Mouse (Mus musculus) midbrain, postnatal 0 days (tissue): ENCODE measurements around the gene Cd200r4. TPM values are rescaled to one million over a fixed set of nuclear protein-coding genes. Genes with fewer than 3 reads are reported as not detected.
"Not testable (repeated sequence)": the region's sequence is repeated elsewhere in the genome, so short reads cannot be mapped to it uniquely, and the experiment has no call there.

Experiments
- ATAC-seq: fragments of 200-750 bp; cut with Nextera tagmentation; 2 replicates; pipeline ENCODE4 v1.8.0; 2017; ENCODE audit warnings: moderate number of reproducible peaks, mild to moderate bottlenecking, moderate TSS enrichment, moderate library complexity; ENCODE audit not compliant: low FRiP score
- DNase-seq: peaks from one replicate; pipeline ENCODE4 v3.0.0-alpha.2; 2015; ENCODE audit warnings: low spot score
- H3K27ac ChIP-seq: fragments of 300-500 bp; sonication (generic); 2 replicates; pipeline ENCODE4 v1.5.1; 2014; ENCODE audit warnings: low read depth, mild to moderate bottlenecking, low read length, mixed read lengths
- H3K27me3 ChIP-seq: fragments of 300-500 bp; sonication (generic); 2 replicates; pipeline ENCODE4 v1.6.1; 2014; ENCODE audit warnings: low read length, control low read depth, mixed read lengths; ENCODE audit not compliant: insufficient read depth
- H3K36me3 ChIP-seq: fragments of 300-500 bp; sonication (generic); 2 replicates; pipeline ENCODE4 v1.6.1; 2014; ENCODE audit warnings: low read length, control low read depth, mixed read lengths; ENCODE audit not compliant: insufficient read depth
- H3K4me1 ChIP-seq: fragments of 300-500 bp; sonication (generic); 2 replicates; pipeline ENCODE4 v1.6.1; 2014; ENCODE audit warnings: mild to moderate bottlenecking, control low read depth, antibody characterized with exemption, low read length, mixed read lengths; ENCODE audit not compliant: insufficient read depth
- H3K4me2 ChIP-seq: fragments of 300-500 bp; sonication (generic); 2 replicates; pipeline ENCODE4 v1.6.1; 2014; ENCODE audit warnings: low read depth, mild to moderate bottlenecking, low read length, mixed read lengths; ENCODE audit not compliant: poor library complexity, severe bottlenecking
- H3K4me3 ChIP-seq: fragments of 300-500 bp; sonication (generic); 2 replicates; pipeline ENCODE4 v1.5.1; 2014; ENCODE audit warnings: low read depth, mild to moderate bottlenecking, low read length, moderate library complexity
- H3K9ac ChIP-seq: fragments of 300-500 bp; sonication (generic); replicated peaks from 2 replicates; pipeline ENCODE4 v1.6.1; 2014; ENCODE audit warnings: mild to moderate bottlenecking, low read length, moderate library complexity, mixed read lengths; ENCODE audit not compliant: poor library complexity, severe bottlenecking
- H3K9me3 ChIP-seq: fragments of 300-500 bp; sonication (generic); 2 replicates; pipeline ENCODE4 v1.6.1; 2016; ENCODE audit warnings: low read length, control low read depth
- CTCF ChIP-seq: IDR thresholded peaks from 2 replicates; pipeline ENCODE4 v1.5.1; 2016; ENCODE audit warnings: antibody characterized with exemption, mild to moderate bottlenecking
- WGBS: fragments of 180-500 bp; shearing (Covaris S2); extraction: QIAGEN DNeasy Blood & Tissue Kit; methylation state at CpG from one replicate; pipeline ENCODE4 v1.1.7; 2014; 5-methylcytosine and 5-hydroxymethylcytosine counted together
- polyA plus RNA-seq: library from polyadenylated mRNA; unstranded; fragments of >200 nt; fragmentation: Nextera tagmentation; extraction: Ambion mirVana; gene quantifications from 2 replicates; pipeline ENCODE4 v1.2.1, GENCODE M21; 2015
- total RNA-seq: library from RNA; depleted of rRNA; stranded (reverse); fragments of >200 nt; gene quantifications from 2 replicates; pipeline ENCODE4 v1.2.3, GENCODE M21; 2014

The Cd200r4 gene
- total and polyA plus RNA-seq, 2 experiments from 2014 or later = 0.09 TPM; not detected in 1

- DNase-seq (no peak), ATAC-seq (no peak)
- H3K4me3 ChIP-seq = no peak overlapping the region
- no peak overlapping the region for H3K4me2 ChIP-seq
- no peaks in the 10 kb centered on the region for H3K36me3 ChIP-seq
- H3K9ac ChIP-seq = no peak overlapping the region
- H3K27me3 ChIP-seq = no peaks in the 10 kb centered on the region
- no peaks in the 10 kb centered on the region for H3K9me3 ChIP-seq
- no peak for TF ChIP-seq CTCF
- no peak overlapping the region for H3K27ac ChIP-seq
- WGBS = 90% methylated on average over 4 of the region's 4 CpGs
- H3K4me1 ChIP-seq = no peaks in the 10 kb centered on the region
Observed at GRCm38 (mm10) chr16:44820545-44820944, 9.0 kb downstream of the Cd200r4 start.

- H3K9me3 ChIP-seq = no peaks in the 10 kb centered on the region
- DNase-seq (no peak), ATAC-seq (no peak)
- H3K4me3 ChIP-seq = no peak overlapping the region
- WGBS = 76% methylated on average over 3 of the region's 3 CpGs
- no peak overlapping the region for H3K27ac ChIP-seq
- H3K27me3 ChIP-seq = no peaks in the 10 kb centered on the region
- no peaks in the 10 kb centered on the region for H3K36me3 ChIP-seq
- no peak for TF ChIP-seq CTCF
- H3K9ac ChIP-seq = no peak overlapping the region
- H3K4me2 ChIP-seq = no peak overlapping the region
- H3K4me1 ChIP-seq = no peaks in the 10 kb centered on the region
Observed at GRCm38 (mm10) chr16:44832286-44832685, 20.8 kb downstream of the Cd200r4 start.

- H3K9ac ChIP-seq, DNase-seq, H3K36me3 ChIP-seq, H3K4me3 ChIP-seq, H3K27ac ChIP-seq, H3K27me3 ChIP-seq, ATAC-seq, H3K4me2 ChIP-seq, H3K9me3 ChIP-seq, H3K4me1 ChIP-seq: not testable (repeated sequence)
- 42% methylated on average over 2 of the region's 2 CpGs for WGBS
Observed at GRCm38 (mm10) chr16:44833189-44833588, 21.7 kb downstream of the Cd200r4 start.

- Histone ChIP-seq H3K4me1 (no peaks in the 10 kb centered on the region), H3K27me3 (no peaks in the 10 kb centered on the region), H3K36me3 (no peaks in the 10 kb centered on the region), H3K27ac (no peak within 1 kb of the TSS), H3K4me2 (no peak within 1 kb of the TSS), H3K4me3 (no peak within 1 kb of the TSS), H3K9ac (no peak within 1 kb of the TSS), H3K9me3 (no peaks in the 10 kb centered on the region)
- DNase-seq (no peak), ATAC-seq (no peak)
- whole genome bisulfite sequencing = 90% methylated on average over 2 of the region's 2 CpGs
- TF ChIP-seq CTCF = no peak
Observed at GRCm38 (mm10) chr16:44866797-44867196, 55.3 kb downstream of the Cd200r4 start, which contains the start of gene Cd200r2. Gene Cd200r2, plus strand, starts transcription at chr16:44867097.

GRCm38 (mm10) chr16:44875178-44875577 lies 63.6 kb downstream of the Cd200r4 start:
- Histone ChIP-seq H3K9ac (no peak overlapping the region), H3K27ac (no peak overlapping the region), H3K36me3 (no peaks in the 10 kb centered on the region), H3K9me3 (no peaks in the 10 kb centered on the region), H3K4me2 (no peak overlapping the region), H3K4me1 (no peaks in the 10 kb centered on the region), H3K27me3 (no peaks in the 10 kb centered on the region), H3K4me3 (no peak overlapping the region)
- no peak for DNase-seq
- no peak for TF ChIP-seq CTCF
- WGBS = 64% methylated on average over 1 of the region's 1 CpGs
- no peak for ATAC-seq

GRCm38 (mm10) chr16:44876625-44877024 lies 65.1 kb downstream of the Cd200r4 start:
- Histone ChIP-seq H3K9ac (no peak overlapping the region), H3K9me3 (no peaks in the 10 kb centered on the region), H3K36me3 (no peaks in the 10 kb centered on the region), H3K27me3 (no peaks in the 10 kb centered on the region), H3K4me1 (no peaks in the 10 kb centered on the region), H3K27ac (no peak overlapping the region), H3K4me2 (no peak overlapping the region), H3K4me3 (no peak overlapping the region)
- no peak for ATAC-seq
- no peak for DNase-seq
- TF ChIP-seq CTCF = no peak
- 66% methylated on average over 5 of the region's 5 CpGs for WGBS
